Comparison of ENCODE assay signal across 8 mouse cellular contexts in genomic region chr1:177150344-177151021, GRCm38 (mm10).
DNase-seq lines count a peak whose midpoint lies in the region; ATAC-seq and TF ChIP-seq lines count a peak whose summit lies in the region.

No protein-coding gene starts in this region.

- peak; percentile 43 to 53 for DNase-seq in kidney, postnatal 4 days
- no peak for DNase-seq in kidney, adult 11 months
- peak; percentile 76 for DNase-seq in embryo, embryonic 10.5 days (ENCODE audit: low spot score)
- peak; percentile 95 for DNase-seq in forebrain, embryonic 14.5 days (ENCODE audit: low spot score)
- DNase-seq in midbrain, postnatal 0 days (ENCODE audit: low spot score) = peak; percentile 75
- no peak for DNase-seq in urinary bladder, adult 18-20 months (ENCODE audit: low spot score in 2 of 2)
- DNase-seq in gastrocnemius, postnatal 4 days (ENCODE audit: low spot score in 2 of 2) = no peak

- no peaks in the 10 kb centered on the region for H3K9me3 ChIP-seq in forebrain, embryonic 14.5 days (replicated peaks; ENCODE audit: control insufficient read depth, low read length)
- H3K9me3 ChIP-seq in midbrain, postnatal 0 days (ENCODE audit: low read length) = no peaks in the 10 kb centered on the region

- H3K4me3 ChIP-seq in forebrain, embryonic 14.5 days (ENCODE audit: low read depth, low read length) = no peak overlapping the region; the same call in 1 of the 2 replicates
- peak overlapping the region; percentile 12; the same call in 1 of the 2 replicates for H3K4me3 ChIP-seq in midbrain, postnatal 0 days (ENCODE audit: low read depth, low read length)

- peaks cover 12% of the 10 kb centered on the region for H3K4me1 ChIP-seq in forebrain, embryonic 14.5 days (ENCODE audit: control insufficient read depth, insufficient read depth, low read length)
- H3K4me1 ChIP-seq in midbrain, postnatal 0 days (ENCODE audit: insufficient read depth, low read length) = no peaks in the 10 kb centered on the region

- H3K4me2 ChIP-seq in forebrain, embryonic 14.5 days (ENCODE audit: low read length) = peak overlapping the region; percentile 36
- H3K4me2 ChIP-seq in midbrain, postnatal 0 days (ENCODE audit: low read depth, low read length, poor library complexity, severe bottlenecking) = peak overlapping the region; percentile 41

- H3K36me3 ChIP-seq in forebrain, embryonic 14.5 days (ENCODE audit: control insufficient read depth, insufficient read depth, low read length) = no peaks in the 10 kb centered on the region
- no peaks in the 10 kb centered on the region for H3K36me3 ChIP-seq in midbrain, postnatal 0 days (ENCODE audit: insufficient read depth, low read length)

- peak overlapping the region; percentile 81 for H3K27ac ChIP-seq in forebrain, embryonic 14.5 days (ENCODE audit: low read depth, low read length)
- no peak overlapping the region; the same call in 1 of the 2 replicates for H3K27ac ChIP-seq in midbrain, postnatal 0 days (ENCODE audit: low read depth, low read length)

- TF ChIP-seq CTCF in midbrain, postnatal 0 days (IDR thresholded peaks at IDR 0.05) = no peak

- WGBS in forebrain, embryonic 14.5 days = 2% methylated on average over 11 of the region's 11 CpGs
- WGBS in midbrain, postnatal 0 days = 15% methylated on average over 11 of the region's 11 CpGs

- H3K27me3 ChIP-seq in forebrain, embryonic 14.5 days (replicated peaks; ENCODE audit: control insufficient read depth, insufficient read depth, low read length) = no peaks in the 10 kb centered on the region
- no peaks in the 10 kb centered on the region for H3K27me3 ChIP-seq in midbrain, postnatal 0 days (ENCODE audit: insufficient read depth, low read length)

- H3K9ac ChIP-seq in forebrain, embryonic 14.5 days (ENCODE audit: low read length) = 0 out of 2 replicates have a peak overlapping the region, but pooled peaks have one; percentile 25
- H3K9ac ChIP-seq in midbrain, postnatal 0 days (replicated peaks; ENCODE audit: low read length, poor library complexity, severe bottlenecking) = no peak overlapping the region

- peak; percentile 95 for ATAC-seq in forebrain, embryonic 14.5 days
- ATAC-seq in midbrain, postnatal 0 days (ENCODE audit: low FRiP score) = peak; percentile 31; the same call in 1 of the 2 replicates
- ATAC-seq in activated CD4-positive, CD25-positive, alpha-beta regulatory T cell, adult 4 months = no peak

Comparison
In these comparisons a context has a peak if more than half of its experiments do, and no peak if none do; other contexts are left out.
1. DNase-seq: peak in kidney, postnatal 4 days (2 of 2), embryo, embryonic 10.5 days (single experiment), forebrain, embryonic 14.5 days (single experiment) and midbrain, postnatal 0 days (single experiment); none in kidney, adult 11 months (single experiment), urinary bladder, adult 18-20 months (0 of 2) and gastrocnemius, postnatal 4 days (0 of 2).